In the genomic region with DNA sequence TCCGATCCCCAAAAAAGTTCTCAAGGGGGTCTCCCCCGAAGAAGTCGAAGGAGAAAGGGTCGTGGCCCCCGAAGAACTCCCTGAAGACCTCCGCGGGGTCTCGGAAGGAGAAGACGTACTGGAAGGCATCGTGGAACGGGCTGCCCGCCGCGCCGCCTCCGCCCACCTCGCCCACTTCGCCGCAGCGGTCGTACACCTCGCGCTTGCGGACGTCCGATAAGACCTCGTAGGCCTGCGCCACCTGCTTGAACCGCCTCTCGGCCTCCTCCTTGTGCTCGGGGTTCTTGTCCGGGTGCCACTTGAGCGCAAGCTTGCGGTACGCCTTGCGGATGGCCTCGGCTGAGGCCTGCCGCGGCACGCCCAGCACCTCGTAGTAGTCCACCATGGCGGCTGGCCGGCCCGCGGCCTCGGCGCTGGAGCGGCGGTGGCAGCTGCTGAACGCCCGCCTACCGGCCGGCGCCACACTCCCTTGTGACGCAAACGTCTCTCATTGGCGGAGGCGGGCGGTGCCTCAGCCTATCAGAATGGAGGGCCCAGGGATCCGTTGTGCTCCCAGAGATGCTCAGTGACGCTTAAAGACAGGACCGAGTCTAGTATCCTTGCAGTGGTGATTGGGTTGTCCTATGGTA, we compare ENCODE assay signal across 8 mouse cellular contexts. TPM values are rescaled to one million over a fixed set of nuclear protein-coding genes. Genes with fewer than 3 reads are reported as not detected.
DNase-seq lines count a peak whose midpoint lies in the region; ATAC-seq and TF ChIP-seq lines count a peak whose summit lies in the region.

Dnajb3 (minus strand) TSS at position 489 of the 629 bp plus-strand sequence.

- TF ChIP-seq POLR2A in cerebellum, adult 2 months (IDR thresholded peaks at IDR 0.05; ENCODE audit: borderline replicate concordance, insufficient read depth, low read length): peak; percentile 55

- H3K27ac ChIP-seq in cerebellum, adult 2 months (ENCODE audit: insufficient read depth, low read length): no peak within 1 kb of the TSS
- H3K27ac ChIP-seq in forebrain, embryonic 16.5 days (ENCODE audit: low read length): no peak within 1 kb of the TSS; the same call in 1 of the 2 replicates
- H3K27ac ChIP-seq in hindbrain, embryonic 14.5 days: peak within 1 kb of the TSS; percentile 18; the same call in 1 of the 2 replicates

- peak; percentile 100 for ATAC-seq in forebrain, embryonic 16.5 days
- ATAC-seq in hindbrain, embryonic 14.5 days (ENCODE audit: low FRiP score): peak; percentile 100

- 0 out of 2 replicates have a peak, but pooled peaks cover 2% of the 10 kb centered on the region for H3K9me3 ChIP-seq in forebrain, embryonic 16.5 days (ENCODE audit: control insufficient read depth, low read length)
- H3K9me3 ChIP-seq in hindbrain, embryonic 14.5 days (ENCODE audit: control insufficient read depth, low read length): peaks cover 17% of the 10 kb centered on the region; the same call in 1 of the 2 replicates

- H3K27me3 ChIP-seq in cerebellum, adult 2 months (ENCODE audit: control insufficient read depth, insufficient read depth, low read length): no peaks in the 10 kb centered on the region
- no peaks in the 10 kb centered on the region for H3K27me3 ChIP-seq in forebrain, embryonic 16.5 days (replicated peaks; ENCODE audit: control insufficient read depth, insufficient read depth, low read length)
- H3K27me3 ChIP-seq in hindbrain, embryonic 14.5 days (ENCODE audit: control insufficient read depth, insufficient read depth, low read length): no peaks in the 10 kb centered on the region

- no peak for TF ChIP-seq CTCF in cerebellum, adult 2 months (IDR thresholded peaks at IDR 0.05; ENCODE audit: borderline replicate concordance, insufficient read depth, low read depth, low read length)

- H3K4me2 ChIP-seq in forebrain, embryonic 16.5 days (ENCODE audit: low read length): peak within 1 kb of the TSS; percentile 69
- peak within 1 kb of the TSS; percentile 67 for H3K4me2 ChIP-seq in hindbrain, embryonic 14.5 days (replicated peaks)

- H3K36me3 ChIP-seq in forebrain, embryonic 16.5 days (ENCODE audit: control insufficient read depth, insufficient read depth): no peaks in the 10 kb centered on the region
- no peaks in the 10 kb centered on the region for H3K36me3 ChIP-seq in hindbrain, embryonic 14.5 days (replicated peaks; ENCODE audit: control insufficient read depth, insufficient read depth)

- 8% methylated on average over 62 of the region's 62 CpGs for WGBS in cerebellum, adult 2 months
- WGBS in forebrain, embryonic 16.5 days: 8% methylated on average over 62 of the region's 62 CpGs
- 5% methylated on average over 62 of the region's 62 CpGs for WGBS in hindbrain, embryonic 14.5 days

- H3K4me3 ChIP-seq in cerebellum, adult 2 months (replicated peaks; ENCODE audit: insufficient read depth, low read depth, low read length): peak within 1 kb of the TSS; percentile 74
- H3K4me3 ChIP-seq in forebrain, embryonic 16.5 days (replicated peaks; ENCODE audit: low read length): peak within 1 kb of the TSS; percentile 56
- peak within 1 kb of the TSS; percentile 39 for H3K4me3 ChIP-seq in hindbrain, embryonic 14.5 days (replicated peaks; ENCODE audit: low read length)

- H3K9ac ChIP-seq in forebrain, embryonic 16.5 days (replicated peaks; ENCODE audit: low read depth, low read length): peak within 1 kb of the TSS; percentile 67
- H3K9ac ChIP-seq in hindbrain, embryonic 14.5 days: peak within 1 kb of the TSS; percentile 62

- peaks cover 3% of the 10 kb centered on the region for H3K4me1 ChIP-seq in cerebellum, adult 2 months (ENCODE audit: control insufficient read depth, insufficient read depth, low read length)
- H3K4me1 ChIP-seq in forebrain, embryonic 16.5 days (replicated peaks; ENCODE audit: control insufficient read depth, insufficient read depth, low read length): no peaks in the 10 kb centered on the region
- H3K4me1 ChIP-seq in hindbrain, embryonic 14.5 days (replicated peaks; ENCODE audit: control insufficient read depth, insufficient read depth, low read length): no peaks in the 10 kb centered on the region

- DNase-seq in T-cell, adult 2 months (ENCODE audit: low spot score): peak; percentile 67
- peak; percentile 89 to 91 for DNase-seq in cerebellum, adult 2 months
- peak; percentile 87 for DNase-seq in hindbrain, embryonic 14.5 days (ENCODE audit: low spot score)
- peak; percentile 72 for DNase-seq in left cerebral cortex, adult 11 months (ENCODE audit: low spot score)
- peak; percentile 76 for DNase-seq in lung, postnatal 14 days
- peak; percentile 91 to 93 for DNase-seq in right cerebral cortex, postnatal 10 days (ENCODE audit: low spot score in 2 of 2)
- no peak for DNase-seq in MN1 (ENCODE audit: low spot score)

RNA-seq across cellular contexts. Expression of gene Dnajb3, which starts in this region (rescaled TPM):
- polyA plus RNA-seq in cerebellum, adult 2 months (2012; rRNA removed): 2.9 and 3.5 TPM in 2 replicates
- polyA plus RNA-seq in forebrain, embryonic 16.5 days (2015; fragmentation: Nextera tagmentation; extraction: Ambion mirVana): 10.1 and 11.7 TPM in 2 replicates
- 11.9 and 16.5 TPM in 2 replicates for polyA plus RNA-seq in hindbrain, embryonic 14.5 days (2014; fragmentation: Nextera tagmentation; extraction: Ambion mirVana)
